Mouse (Mus musculus) forelimb bud, embryonic 11.5 days (tissue): ENCODE results near the gene Dusp23.

Experiments used
- DNase-seq: peaks from one replicate; pipeline ENCODE4 v3.0.0-alpha.2; 2012; ENCODE audit warnings: low read depth, low spot score

Dusp23 gene

DNA sequence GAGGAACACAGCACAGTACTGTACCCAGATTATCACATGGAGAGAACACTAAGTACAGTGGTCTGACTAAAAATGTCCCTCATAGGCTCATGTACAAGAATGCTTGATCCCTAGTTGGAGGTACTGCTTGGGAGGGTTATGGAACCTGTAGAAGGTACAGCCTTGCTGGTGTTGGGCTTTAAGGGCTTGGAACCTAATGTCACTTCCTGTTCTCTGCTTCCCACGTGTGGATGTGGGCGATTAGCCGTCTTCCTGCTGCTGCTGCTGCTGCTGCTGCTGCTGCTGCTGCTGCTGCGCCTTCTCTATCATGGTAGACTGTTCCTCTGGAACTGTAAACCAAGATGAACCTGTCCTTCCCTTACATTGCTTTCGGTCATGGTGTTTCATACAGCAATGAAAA, 9.2 kb downstream of the Dusp23 start:
- no peak for DNase-seq

DNA sequence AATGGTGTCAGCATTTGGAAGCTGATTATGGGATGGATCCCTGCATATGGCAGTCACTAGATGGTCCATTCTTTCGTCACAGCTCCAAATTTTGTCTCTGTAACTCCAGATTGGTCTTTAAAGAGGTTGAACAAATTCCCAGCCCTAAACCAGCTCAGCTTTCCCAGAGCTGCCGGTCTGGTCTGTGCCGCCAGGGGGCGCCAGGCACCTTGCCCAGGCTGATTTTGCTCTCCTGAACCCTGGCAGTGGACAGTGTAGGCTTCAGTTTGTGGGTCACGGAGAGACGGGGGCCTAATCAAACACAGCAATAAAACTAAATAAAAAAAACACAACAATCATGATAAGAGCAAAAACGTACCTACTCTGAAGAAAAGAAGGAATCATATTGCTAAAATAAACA, 13.5 kb downstream of the Dusp23 start:
- peak; percentile 50 for DNase-seq

DNA sequence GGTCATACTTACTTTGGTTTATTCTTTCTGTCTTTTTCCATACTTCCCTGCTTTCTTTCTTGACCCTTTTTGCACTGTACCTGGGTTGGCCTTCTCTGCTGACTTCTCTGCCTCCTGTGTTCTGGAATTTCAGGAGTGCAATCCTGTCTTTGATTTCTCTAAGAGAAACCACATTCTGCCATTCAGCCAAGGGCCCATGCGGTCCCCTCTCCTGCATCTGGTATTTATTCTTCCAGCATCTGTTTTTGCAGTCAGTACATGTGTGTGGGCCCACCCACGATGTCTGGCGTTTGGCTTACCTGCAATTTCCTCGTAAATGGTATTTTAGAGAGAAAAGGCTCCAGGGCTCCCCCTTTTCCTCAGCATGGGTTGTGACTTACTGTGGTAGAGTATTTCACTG, 14.6 kb downstream of the Dusp23 start:
- DNase-seq, result peak; percentile 90

DNA sequence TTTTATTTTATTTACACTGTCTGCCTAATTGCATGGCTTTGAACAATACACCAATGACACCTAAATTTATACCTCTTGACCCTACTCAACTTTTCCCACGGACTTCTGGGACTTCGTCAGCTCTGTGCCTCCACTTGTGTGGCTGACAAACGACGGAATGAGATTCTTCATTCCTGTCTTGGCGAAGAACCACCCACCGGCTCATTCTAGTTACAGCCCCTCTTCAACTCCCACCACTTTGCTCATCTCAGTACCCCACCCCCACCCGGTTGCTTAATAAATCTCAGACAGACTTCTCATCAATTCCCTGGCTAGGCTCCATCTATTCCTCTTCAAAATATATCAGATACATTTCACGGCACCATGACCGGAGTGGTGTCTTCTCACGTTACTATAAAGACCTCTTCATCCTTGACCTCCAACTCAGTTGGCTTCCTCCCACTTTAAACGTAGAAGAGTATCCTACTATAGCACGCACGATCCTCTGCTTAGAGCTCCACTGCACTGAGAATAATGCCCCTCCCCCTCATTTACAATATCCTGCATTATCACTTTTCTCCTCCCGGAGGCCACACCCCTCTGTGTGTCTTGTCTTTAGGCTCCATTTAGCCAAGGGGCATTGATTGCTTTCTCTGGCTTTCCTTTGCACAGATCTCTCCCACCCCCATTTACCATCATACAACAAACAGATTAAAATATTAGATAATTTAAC, 15.2 kb downstream of the Dusp23 start:
- no peak for DNase-seq

DNA sequence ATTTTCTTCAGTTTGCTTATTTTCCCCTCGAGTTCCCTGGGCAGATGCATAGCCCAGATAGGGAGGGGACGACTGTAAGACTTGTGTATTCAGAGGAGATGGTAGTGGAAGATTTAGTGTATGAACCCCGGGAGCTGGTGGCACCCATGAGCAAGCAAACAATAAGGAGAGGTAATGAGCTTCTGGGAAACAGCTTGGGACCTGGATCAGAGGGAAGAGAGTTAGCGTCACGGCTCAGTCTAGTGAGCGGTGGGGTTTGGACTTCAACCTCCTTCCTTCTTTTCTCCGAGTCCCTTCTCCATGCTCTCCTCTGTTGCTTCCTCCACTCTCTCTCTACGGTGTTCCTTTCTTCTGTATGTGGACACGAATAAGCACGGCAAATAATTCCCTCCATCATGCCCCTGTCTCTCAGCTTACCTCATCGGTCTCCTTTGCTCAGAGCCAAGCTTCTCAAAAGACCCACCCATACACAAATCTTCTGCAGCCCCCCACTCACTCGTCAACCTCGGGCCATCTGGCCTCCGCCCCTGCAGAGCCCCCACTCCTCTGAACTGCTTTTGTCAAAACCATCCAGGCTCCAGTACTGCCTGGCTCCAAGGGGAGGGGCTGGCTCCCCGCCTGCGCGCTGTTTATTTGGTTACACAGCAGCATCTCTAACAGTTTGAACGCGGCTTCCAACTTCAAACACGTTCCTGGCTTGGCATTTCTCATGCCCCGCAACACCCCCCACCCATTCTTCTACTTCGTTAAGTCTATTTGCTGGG, 16.0 kb downstream of the Dusp23 start:
- peak; percentile 34 for DNase-seq

DNA sequence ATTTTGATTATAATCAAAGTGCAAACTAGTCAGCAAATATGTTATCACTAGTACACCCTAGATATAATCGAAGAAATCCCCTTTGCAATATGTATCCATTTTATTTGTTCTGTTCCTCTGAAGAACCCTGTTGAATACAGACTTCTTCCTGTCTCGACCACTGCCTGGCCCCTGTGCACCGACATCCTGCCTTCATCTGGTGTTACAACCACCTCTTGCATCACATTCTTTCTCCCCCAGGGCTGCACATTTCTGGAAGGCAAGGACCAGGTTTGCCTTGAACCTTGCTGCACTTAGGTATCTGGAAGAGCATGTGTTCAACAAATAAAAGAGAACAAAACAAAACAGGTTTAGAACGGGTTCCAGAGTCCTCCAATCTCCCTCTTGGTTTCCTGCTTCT, 17.4 kb downstream of the Dusp23 start:
- DNase-seq, result no peak

DNA sequence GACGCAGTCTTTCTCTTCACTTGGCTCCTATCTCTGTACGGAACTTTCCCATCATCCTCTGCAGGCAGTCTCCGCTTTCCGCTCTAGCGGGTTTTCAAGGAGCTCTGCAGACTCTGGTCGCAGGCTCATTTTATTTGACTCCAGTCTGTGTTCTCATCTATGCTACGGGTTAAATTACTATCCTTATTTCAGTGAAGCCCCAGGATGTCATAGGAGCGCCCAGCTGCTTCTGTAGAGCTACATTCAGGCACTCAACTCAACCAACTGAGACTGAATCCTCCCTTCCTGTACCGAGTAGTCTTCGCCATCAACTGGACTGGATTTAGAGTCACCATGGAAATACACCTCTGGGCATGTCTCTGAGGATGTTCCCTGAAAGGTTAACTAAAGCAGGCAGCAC, 18.1 kb downstream of the Dusp23 start:
- DNase-seq, result no peak

DNA sequence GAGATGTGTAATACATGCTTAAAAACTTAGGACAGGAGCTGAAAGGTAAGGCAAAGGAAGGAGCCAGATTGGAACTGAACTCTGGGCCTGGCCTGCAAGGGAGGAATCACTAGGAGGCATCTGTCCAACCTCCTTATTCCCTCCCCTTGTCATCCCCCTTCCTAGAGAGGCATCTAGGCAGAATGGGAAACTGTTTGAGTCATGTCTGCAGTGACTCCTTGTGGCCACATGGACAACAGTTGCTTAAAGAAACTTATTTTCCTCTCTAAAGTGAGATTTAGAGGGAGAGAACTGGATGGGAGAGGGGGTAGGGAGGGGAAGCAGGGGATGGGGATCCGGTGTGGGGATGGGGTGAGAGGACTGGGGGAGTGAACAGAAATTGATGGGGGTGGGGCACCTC, 20.0 kb downstream of the Dusp23 start:
- DNase-seq, result no peak

DNA sequence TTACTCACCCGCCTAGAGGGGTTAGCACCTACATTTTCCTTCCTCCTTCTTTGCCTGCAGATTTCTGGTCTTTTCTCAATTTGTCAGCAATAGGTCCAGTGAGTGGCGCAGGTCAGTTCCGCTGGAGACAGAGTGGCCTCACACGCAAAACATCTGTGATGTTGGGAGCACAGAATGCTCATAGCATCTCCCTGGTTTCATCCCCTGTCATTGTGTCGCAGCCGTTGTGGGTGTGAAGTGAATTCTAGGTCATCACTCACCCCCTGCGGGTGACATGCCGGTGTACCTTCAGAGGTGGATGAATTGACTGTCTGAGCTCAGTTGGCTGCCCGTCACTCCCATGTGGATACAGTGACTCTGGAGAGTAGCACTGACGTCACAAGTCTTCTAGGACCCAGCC, 21.5 kb downstream of the Dusp23 start:
- no peak for DNase-seq

DNA sequence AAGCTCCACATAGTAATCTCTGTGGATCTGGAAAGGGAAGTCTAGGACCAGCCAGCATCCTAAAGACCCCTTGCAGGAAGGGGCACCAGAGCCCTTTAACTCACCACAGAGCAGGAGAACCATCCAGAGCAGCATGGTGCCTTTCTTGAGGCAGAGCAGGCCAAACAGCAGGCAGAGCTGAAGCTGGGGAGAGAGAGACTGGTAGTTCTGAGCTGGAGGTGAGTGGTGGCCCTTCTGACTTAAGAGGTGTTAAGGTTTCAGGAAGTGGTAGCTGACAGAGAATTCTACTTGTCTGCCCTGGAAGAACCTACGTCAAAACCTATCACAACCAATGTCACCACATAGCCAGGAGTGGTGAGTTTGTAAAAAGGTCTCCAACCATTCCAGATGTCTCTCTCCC, 30.4 kb downstream of the Dusp23 start, which contains the start of gene Fcrl6:
TSS of gene Fcrl6 (minus strand) at position 226 of the 400 bp plus-strand sequence.
- DNase-seq, result no peak

DNA sequence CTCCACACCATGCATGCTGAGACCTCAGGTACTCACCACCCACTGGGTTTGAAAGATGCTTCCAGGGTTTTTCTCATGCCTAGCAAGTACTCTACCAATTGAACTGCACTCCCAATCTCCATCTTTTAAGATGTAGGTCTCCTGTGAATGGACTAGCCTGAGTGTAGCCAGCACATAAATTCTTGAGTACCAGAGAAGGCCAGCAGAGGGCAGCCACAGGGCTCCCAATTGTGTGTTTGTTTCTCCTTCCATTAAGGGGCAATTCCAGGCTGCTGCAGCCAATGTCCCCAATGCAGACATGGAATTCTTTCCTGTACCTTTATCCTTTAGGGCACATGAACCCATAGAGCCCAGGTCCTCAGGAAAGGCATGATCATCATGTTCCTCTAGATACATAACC, 38.3 kb downstream of the Dusp23 start:
- DNase-seq, result peak; percentile 52

DNA sequence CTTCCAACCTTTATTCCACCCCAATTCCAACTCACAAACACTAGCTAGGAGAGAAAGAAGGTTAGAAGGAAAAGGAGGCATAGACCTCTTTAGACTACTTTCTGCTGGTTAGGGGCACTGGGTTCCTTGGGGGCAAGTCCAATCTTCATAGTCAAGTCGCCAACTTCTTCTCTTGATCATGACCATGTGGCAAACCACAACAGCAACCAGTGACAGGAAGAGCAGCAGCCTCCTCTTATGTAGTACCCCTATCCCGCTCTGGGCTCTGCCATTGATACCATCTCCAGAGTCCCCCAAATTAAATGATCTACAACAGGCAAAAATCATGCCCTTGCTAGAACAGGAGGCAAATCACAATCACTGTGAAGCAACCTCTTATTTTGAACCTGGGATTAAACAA, 38.8 kb downstream of the Dusp23 start:
- DNase-seq, result no peak

DNA sequence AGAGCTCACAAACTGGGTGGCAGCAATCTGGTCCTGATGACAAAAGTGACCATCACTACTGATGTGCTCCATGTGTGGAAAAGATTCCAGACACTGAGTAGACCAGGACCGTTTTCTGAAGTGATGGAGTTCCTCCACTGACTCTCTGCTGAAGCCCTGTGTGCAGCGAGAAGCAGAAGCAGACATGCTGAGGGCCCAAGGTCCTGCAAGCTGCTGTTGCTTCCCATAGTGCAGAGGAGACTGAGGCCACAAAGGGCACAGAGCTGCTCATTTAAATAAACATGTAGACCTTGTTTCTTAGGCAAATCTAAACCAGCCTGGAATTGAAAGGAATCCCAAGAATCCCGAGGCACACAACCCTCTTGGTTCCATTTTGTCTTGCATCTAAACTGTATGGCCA, 39.4 kb downstream of the Dusp23 start:
- no peak for DNase-seq

DNA sequence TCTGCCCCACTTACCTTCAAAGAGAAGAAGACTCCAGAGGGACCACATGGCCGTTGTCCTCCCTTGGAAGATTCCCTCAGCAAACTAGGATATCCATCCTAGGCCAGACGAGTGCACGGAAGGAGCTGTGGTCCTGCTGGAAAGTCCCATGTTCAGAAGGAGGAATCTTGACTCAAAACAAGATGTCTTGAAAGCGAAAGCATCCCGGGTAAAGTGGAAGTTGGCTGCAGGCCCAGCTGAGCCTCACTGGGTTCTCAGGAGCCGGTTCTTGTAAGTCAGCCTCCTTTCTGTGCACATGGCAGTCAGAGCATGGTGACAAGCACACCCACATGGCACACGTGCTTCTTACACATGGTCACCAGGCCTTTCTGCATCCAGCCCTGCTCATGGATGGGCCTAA, 42.4 kb downstream of the Dusp23 start, which contains the start of gene Slamf8:
TSS of gene Slamf8 (minus strand) at position 184 of the 400 bp plus-strand sequence.
- no peak for DNase-seq

DNA sequence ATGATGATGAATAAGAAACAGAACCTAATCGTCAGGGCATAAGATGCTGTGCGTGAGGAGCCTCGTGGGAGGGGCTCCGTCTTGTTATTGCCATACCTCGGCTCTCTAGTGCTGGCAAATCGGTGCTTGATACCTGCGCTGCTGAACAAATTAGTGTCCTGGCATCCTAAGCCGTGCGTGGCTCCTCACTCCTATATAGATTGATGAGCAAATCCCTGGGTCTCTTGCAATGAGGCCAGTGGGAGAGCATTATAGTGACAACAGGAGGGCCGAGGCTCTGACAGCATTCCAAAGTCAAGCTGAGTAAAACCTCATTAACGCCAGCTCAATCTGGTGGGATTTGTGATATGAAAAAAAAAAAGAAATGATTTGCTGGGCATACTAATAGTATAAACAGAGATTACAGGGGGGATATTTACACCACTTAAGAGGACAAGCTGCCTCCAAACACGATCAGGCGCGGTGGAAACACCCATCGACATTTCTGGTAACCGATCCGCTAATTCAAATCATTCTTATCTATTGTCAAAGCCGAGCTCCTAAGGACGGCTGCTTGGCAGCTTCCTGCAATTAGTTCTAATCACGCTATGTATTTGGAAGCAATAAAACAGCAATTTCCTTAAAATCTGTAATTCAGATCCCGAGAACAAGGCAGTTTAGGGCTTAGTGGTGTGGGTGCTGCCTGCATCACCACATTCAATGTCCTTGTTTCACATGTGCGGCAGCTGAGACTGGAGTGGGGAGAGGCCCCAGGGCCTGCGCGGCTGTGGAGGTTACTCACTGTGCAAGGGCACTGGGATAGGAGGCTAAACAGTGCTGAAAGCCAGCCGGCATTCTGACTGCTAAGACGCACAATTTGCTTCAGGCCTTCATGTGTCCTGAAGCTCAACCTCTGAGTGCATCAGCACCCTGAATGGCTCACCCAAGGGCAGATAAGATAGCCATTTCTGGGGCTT, 46.9 kb downstream of the Dusp23 start:
- DNase-seq, result no peak

DNA sequence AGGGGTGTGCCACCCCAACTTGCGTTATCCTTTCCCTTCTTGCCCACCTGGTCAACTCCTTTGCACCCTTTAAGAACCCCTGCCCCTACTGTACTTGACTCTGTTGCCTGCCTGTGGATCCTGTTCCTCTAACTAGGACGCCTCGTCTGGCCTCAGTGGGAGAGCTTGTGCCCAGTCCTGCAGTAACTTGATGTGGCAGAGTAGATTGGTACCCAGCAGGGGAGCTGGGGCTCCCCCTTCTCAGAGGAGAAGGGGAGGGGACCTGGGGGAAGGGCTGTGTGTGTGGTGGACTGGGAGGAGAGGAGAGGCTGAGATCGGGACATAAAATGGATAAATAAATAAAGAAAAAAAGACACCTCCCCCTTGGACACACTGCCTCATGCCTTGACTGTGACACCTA, 47.7 kb downstream of the Dusp23 start:
- no peak for DNase-seq

DNA sequence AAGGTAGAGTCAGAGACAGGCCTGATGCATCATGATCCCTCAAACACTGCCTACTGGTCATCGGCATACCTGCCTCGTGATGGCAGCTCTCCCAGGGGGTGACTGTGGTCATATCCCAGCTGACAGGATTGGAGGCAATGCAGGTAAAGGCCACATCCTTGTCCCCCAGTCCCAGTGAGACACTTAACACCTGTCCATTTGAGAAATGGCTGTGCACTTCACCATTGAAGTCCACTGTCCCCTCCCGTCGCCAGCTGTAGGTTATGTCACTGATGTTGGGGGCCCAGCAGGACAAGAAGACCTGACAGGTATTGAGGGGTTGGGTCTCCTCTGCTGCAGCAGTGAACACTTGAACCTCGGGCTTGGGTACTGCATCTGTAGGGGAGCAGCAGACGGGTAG, 48.5 kb downstream of the Dusp23 start:
- DNase-seq, result no peak

DNA sequence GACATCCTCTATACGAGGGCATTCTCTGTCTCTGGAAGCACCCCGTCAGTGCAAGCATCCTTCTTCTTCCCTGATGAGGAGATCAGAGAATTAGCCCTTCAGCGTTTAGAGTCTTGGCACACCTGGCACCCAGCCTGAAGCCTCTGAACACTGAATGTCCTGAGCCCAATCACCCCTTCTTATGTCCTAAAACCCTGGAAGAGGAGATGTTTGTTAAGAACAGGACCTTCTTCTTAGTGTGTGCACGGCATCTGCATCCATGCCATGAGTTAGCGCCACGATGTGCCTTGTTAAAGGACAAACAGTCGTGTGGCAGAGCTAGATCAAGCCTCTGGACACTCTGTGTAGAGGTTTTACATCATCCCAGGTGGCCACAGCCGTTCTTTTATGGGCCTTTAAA, 50.3 kb downstream of the Dusp23 start:
- DNase-seq, result no peak
